Mouse (Mus musculus) neural tube, embryonic 13.5 days (tissue): Measurements from ENCODE around the gene Lrrc52. TPM values are rescaled to one million over a fixed set of nuclear protein-coding genes. Genes with fewer than 3 reads are reported as not detected.

Experiments
- ATAC-seq: fragments of 200-750 bp; cut with Nextera tagmentation; 2 replicates; pipeline ENCODE4 v1.8.0; 2017; ENCODE audit warnings: low read depth, mild to moderate bottlenecking, moderate TSS enrichment, moderate library complexity
- H3K27ac ChIP-seq: fragments of 300-500 bp; sonication (generic); replicated peaks from 2 replicates; pipeline ENCODE4 v1.5.1; 2015; ENCODE audit warnings: moderate library complexity, mild to moderate bottlenecking, inconsistent platforms
- H3K27me3 ChIP-seq: fragments of 300-500 bp; sonication (generic); 2 replicates; pipeline ENCODE4 v1.6.1; 2015; ENCODE audit warnings: mild to moderate bottlenecking, inconsistent platforms
- H3K36me3 ChIP-seq: fragments of 300-500 bp; sonication (generic); 2 replicates; pipeline ENCODE4 v1.6.1; 2015; ENCODE audit warnings: mild to moderate bottlenecking, inconsistent platforms
- H3K4me1 ChIP-seq: fragments of 300-500 bp; sonication (generic); replicated peaks from 2 replicates; pipeline ENCODE4 v1.6.1; 2015; ENCODE audit warnings: inconsistent platforms
- H3K4me2 ChIP-seq: fragments of 300-500 bp; sonication (generic); 2 replicates; pipeline ENCODE4 v1.6.1; 2015; ENCODE audit warnings: inconsistent platforms, mild to moderate bottlenecking, moderate library complexity
- H3K4me3 ChIP-seq: fragments of 300-500 bp; sonication (generic); 2 replicates; pipeline ENCODE4 v1.5.1; 2015; ENCODE audit warnings: mild to moderate bottlenecking, inconsistent platforms
- H3K9ac ChIP-seq: fragments of 300-500 bp; sonication (generic); 2 replicates; pipeline ENCODE4 v1.6.1; 2015; ENCODE audit warnings: moderate library complexity, mild to moderate bottlenecking, inconsistent platforms
- H3K9me3 ChIP-seq: fragments of 300-500 bp; sonication (generic); 2 replicates; pipeline ENCODE4 v1.6.1; 2016; ENCODE audit warnings: inconsistent platforms
- WGBS: fragments of 180-500 bp; shearing (Covaris S2); methylation state at CpG from one replicate; pipeline ENCODE4 v1.1.7; 2015; 5-methylcytosine and 5-hydroxymethylcytosine counted together
- polyA plus RNA-seq: library from polyadenylated mRNA; unstranded; fragments of >200 nt; fragmentation: Nextera tagmentation; extraction: Ambion mirVana; gene quantifications from 2 replicates; pipeline ENCODE4 v1.2.1, GENCODE M21; 2015

The Lrrc52 gene
- polyA plus RNA-seq, 1 experiment from 2014 or later, result not detected

DNA sequence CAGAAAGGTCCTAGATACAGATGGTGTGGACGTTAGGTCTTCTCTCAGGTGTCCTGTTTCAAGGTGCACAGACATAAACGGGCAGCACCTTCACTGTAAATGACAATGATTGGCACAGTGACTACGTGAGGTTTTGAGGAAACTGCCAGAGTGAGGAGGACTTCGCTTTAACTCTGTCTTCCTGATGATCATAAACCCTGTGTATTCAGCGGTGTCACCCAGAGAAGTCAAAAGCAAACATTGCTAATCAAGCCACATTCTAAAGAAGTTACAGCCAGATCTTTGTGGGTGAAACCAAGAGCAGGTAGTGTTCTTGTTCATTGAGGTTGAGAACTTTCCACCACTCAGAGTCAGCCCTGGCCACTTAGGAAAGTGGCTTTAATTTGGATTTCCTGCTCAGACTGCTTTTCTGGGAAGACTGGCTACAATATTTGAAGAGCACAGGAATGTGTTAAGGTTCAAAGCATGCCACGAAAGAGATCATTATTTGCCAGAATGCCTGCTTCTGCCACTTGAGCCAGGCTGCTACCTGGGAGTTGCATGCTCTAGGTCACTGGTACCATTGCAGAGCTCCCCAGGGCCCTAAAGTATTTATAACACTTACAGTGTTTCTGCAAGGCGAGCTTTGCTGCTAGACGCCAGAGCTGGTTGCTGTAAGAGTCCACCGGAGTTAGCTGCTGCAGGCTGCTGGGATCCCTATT is 35.5 kb downstream of the Lrrc52 start:
- H3K9ac ChIP-seq, result no peak overlapping the region
- no peak for ATAC-seq
- H3K27me3 ChIP-seq, result no peaks in the 10 kb centered on the region
- H3K36me3 ChIP-seq, result no peaks in the 10 kb centered on the region
- WGBS, result 62% methylated on average over 9 of the region's 9 CpGs
- H3K27ac ChIP-seq, result no peak overlapping the region
- no peaks in the 10 kb centered on the region for H3K9me3 ChIP-seq
- H3K4me1 ChIP-seq, result no peaks in the 10 kb centered on the region
- H3K4me3 ChIP-seq, result no peak overlapping the region
- no peak overlapping the region for H3K4me2 ChIP-seq

GRCm38 (mm10) chr1:167426681-167427080 is 39.9 kb downstream of the Lrrc52 start:
- H3K4me2 ChIP-seq, result no peak overlapping the region
- H3K4me1 ChIP-seq, result no peaks in the 10 kb centered on the region
- H3K27ac ChIP-seq, result no peak overlapping the region
- WGBS, result 82% methylated on average over 7 of the region's 7 CpGs
- H3K36me3 ChIP-seq, result no peaks in the 10 kb centered on the region
- no peak overlapping the region for H3K9ac ChIP-seq
- H3K9me3 ChIP-seq, result no peaks in the 10 kb centered on the region
- H3K27me3 ChIP-seq, result no peaks in the 10 kb centered on the region
- H3K4me3 ChIP-seq, result no peak overlapping the region
- ATAC-seq, result no peak

- H3K27me3 ChIP-seq, result no peaks in the 10 kb centered on the region
- no peaks in the 10 kb centered on the region for H3K9me3 ChIP-seq
- no peak overlapping the region for H3K27ac ChIP-seq
- H3K4me3 ChIP-seq, result no peak overlapping the region
- no peaks in the 10 kb centered on the region for H3K36me3 ChIP-seq
- no peak overlapping the region for H3K9ac ChIP-seq
- H3K4me2 ChIP-seq, result no peak overlapping the region
- ATAC-seq, result no peak
- 87% methylated on average over 5 of the region's 5 CpGs for WGBS
- no peaks in the 10 kb centered on the region for H3K4me1 ChIP-seq
These were observed 41.0 kb downstream of the Lrrc52 start for GRCm38 (mm10) chr1:167425572-167425971.

DNA sequence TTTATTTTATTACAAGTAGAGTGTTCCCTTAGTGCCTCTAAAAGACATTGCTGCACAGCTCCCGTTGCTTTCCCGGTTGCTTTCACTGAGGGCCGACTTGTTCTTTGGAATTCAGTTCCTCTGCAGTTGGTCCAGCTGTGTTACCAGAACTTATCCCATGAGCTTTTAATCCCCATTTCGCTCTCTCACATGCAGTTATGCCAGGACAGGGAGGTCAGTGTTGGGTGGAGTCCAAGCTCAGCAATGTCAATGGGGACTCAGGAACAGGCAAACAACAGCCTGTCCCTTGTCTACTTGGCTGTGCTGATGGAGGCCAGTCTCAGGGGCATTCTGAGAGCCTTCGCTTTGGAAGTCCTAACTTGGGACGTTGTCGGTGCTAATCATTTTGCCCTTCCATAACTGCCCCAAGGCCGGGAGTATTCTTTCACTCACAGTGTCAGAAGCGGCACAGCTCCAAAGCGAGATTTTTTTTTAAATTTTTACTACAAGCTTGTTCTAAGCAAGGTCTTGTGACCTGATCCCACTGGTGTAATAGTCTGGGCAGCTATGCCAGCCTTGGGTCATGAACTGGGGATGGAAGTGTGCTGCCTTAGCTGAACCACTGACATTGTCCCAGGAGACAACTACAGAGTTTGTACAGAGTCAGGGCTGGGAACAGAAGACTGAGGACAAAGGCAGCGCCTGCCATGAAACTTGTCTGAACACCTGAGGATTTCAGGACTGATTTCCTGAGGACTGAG is 43.9 kb downstream of the Lrrc52 start:
- H3K4me3 ChIP-seq, result no peak overlapping the region
- H3K9me3 ChIP-seq, result no peaks in the 10 kb centered on the region
- H3K4me2 ChIP-seq, result no peak overlapping the region
- no peaks in the 10 kb centered on the region for H3K4me1 ChIP-seq
- H3K36me3 ChIP-seq, result no peaks in the 10 kb centered on the region
- 79% methylated on average over 11 of the region's 11 CpGs for WGBS
- H3K27ac ChIP-seq, result no peak overlapping the region
- H3K9ac ChIP-seq, result no peak overlapping the region
- H3K27me3 ChIP-seq, result no peaks in the 10 kb centered on the region; the same call in 1 of the 2 replicates
- no peak for ATAC-seq

DNA sequence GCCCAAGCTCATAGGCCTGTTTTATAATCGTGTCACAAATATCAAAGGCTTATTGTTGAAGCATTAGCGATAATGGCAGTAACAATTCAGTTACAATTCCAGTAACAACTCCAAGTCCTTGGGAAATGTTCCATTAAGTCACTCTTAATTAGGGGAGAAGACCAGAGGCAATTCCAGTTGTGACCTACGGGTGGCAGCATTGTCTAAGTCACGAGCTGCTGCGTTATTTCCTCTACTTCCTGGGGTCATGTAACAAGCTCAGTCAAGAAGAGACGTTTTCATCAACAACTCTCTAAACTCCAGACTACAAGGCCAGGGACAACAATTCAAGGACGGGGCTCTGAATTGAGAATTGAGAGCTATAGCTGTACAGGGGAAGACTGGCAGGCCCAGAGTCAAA is 51.7 kb downstream of the Lrrc52 start:
- Histone ChIP-seq H3K4me2 (no peak overlapping the region), H3K4me1 (no peaks in the 10 kb centered on the region), H3K36me3 (no peaks in the 10 kb centered on the region), H3K27ac (no peak overlapping the region), H3K9me3 (no peaks in the 10 kb centered on the region), H3K4me3 (no peak overlapping the region), H3K27me3 (peaks cover 9% of the 10 kb centered on the region), H3K9ac (no peak overlapping the region)
- ATAC-seq, result peak; percentile 32; the same call in 1 of the 2 replicates
- 3% methylated on average over 7 of the region's 7 CpGs for WGBS

- no peaks in the 10 kb centered on the region for H3K4me1 ChIP-seq
- H3K4me3 ChIP-seq, result no peak overlapping the region
- peaks cover 32% of the 10 kb centered on the region for H3K27me3 ChIP-seq
- no peak overlapping the region for H3K27ac ChIP-seq
- no peak overlapping the region for H3K4me2 ChIP-seq
- no peaks in the 10 kb centered on the region for H3K9me3 ChIP-seq
- H3K9ac ChIP-seq, result no peak overlapping the region
- ATAC-seq, result no peak
- 79% methylated on average over 12 of the region's 12 CpGs for WGBS
- no peaks in the 10 kb centered on the region for H3K36me3 ChIP-seq
These were observed 54.4 kb downstream of the Lrrc52 start for GRCm38 (mm10) chr1:167411991-167412715.

- Histone ChIP-seq H3K4me1 (no peaks in the 10 kb centered on the region), H3K4me2 (no peak overlapping the region), H3K4me3 (no peak overlapping the region), H3K9me3 (no peaks in the 10 kb centered on the region), H3K27me3 (peaks cover 35% of the 10 kb centered on the region), H3K9ac (no peak overlapping the region), H3K36me3 (no peaks in the 10 kb centered on the region), H3K27ac (no peak overlapping the region)
- WGBS, result 77% methylated on average over 4 of the region's 4 CpGs
- no peak for ATAC-seq
These were observed 57.0 kb downstream of the Lrrc52 start for GRCm38 (mm10) chr1:167409601-167410000.

- no peak for ATAC-seq
- H3K27ac ChIP-seq, result no peak overlapping the region
- H3K4me1 ChIP-seq, result no peaks in the 10 kb centered on the region
- no peak overlapping the region for H3K4me3 ChIP-seq
- no peak overlapping the region for H3K4me2 ChIP-seq
- H3K36me3 ChIP-seq, result no peaks in the 10 kb centered on the region
- no peaks in the 10 kb centered on the region for H3K9me3 ChIP-seq
- H3K9ac ChIP-seq, result no peak overlapping the region
- peaks cover 34% of the 10 kb centered on the region for H3K27me3 ChIP-seq
- 87% methylated on average over 4 of the region's 4 CpGs for WGBS
These were observed 61.3 kb downstream of the Lrrc52 start for GRCm38 (mm10) chr1:167405237-167405636.

Other genes starting within 250 kb of the Lrrc52 start
- gene Uck2, start 181.5 kb downstream of the Lrrc52 start, polyA plus RNA-seq, result 66.3 and 69.0 TPM in 2 replicates
- 80.0 and 81.1 TPM in 2 replicates for gene Tmco1, start 158.4 kb downstream of the Lrrc52 start, polyA plus RNA-seq
- 32.2 and 32.7 TPM in 2 replicates for gene Aldh9a1, start 116.8 kb downstream of the Lrrc52 start, polyA plus RNA-seq
- 105 and 133 TPM in 2 replicates for gene Mgst3, start 72.9 kb downstream of the Lrrc52 start, polyA plus RNA-seq
- 20.9 and 22.1 TPM in 2 replicates for gene Rxrg, start 131.6 kb upstream of the Lrrc52 start, polyA plus RNA-seq
- gene Lmx1a, start 222.5 kb upstream of the Lrrc52 start, polyA plus RNA-seq, result 0.85 and 1.2 TPM in 2 replicates